Mouse (Mus musculus) lung, adult 2 months (tissue): ENCODE data around the gene Zfp108.

ENCODE experiments used
- CTCF ChIP-seq: fragments of 200-500 bp; IDR thresholded peaks from 2 replicates; pipeline ENCODE4 v1.5.1; 2011; ENCODE audit warnings: mild to moderate bottlenecking, low read length, control low read depth; ENCODE audit not compliant: insufficient read depth
- POLR2A ChIP-seq: fragments of 200-500 bp; IDR thresholded peaks from 2 replicates; pipeline ENCODE4 v1.6.1; 2011; ENCODE audit warnings: low read depth, mild to moderate bottlenecking, control low read depth, low read length, borderline replicate concordance; ENCODE audit errors: extremely low read depth

DNA sequence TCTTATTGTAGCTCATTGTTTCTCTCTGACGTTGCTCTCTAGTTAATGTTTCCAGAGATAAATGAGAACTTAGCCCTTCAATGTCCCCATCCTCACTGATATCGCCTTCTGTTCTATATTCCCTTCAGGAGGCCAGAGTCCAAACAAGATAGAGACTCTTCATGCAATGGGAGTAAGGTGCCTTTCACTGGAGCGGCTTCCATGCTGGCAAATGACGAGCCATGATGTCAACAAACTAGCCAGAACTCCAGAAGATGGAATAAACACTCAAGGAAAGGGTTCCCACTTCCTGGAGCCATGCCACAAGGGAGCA lies 5.4 kb downstream of the Zfp108 start:
- TF ChIP-seq POLR2A (no peak), CTCF (no peak)
